Mouse (Mus musculus) hindbrain, embryonic 13.5 days (tissue): ENCODE data around the gene Dnajb11. TPM values are rescaled to one million over a fixed set of nuclear protein-coding genes. Genes with fewer than 3 reads are reported as not detected.

Source experiments
- ATAC-seq: fragments of 200-750 bp; cut with Nextera tagmentation; 2 replicates; pipeline ENCODE4 v1.8.0; 2017; ENCODE audit warnings: moderate TSS enrichment; ENCODE audit not compliant: low FRiP score
- H3K27ac ChIP-seq: fragments of 300-500 bp; sonication (generic); 2 replicates; pipeline ENCODE4 v1.5.1; 2015; ENCODE audit warnings: inconsistent platforms, mild to moderate bottlenecking, moderate library complexity
- H3K27me3 ChIP-seq: fragments of 300-500 bp; sonication (generic); 2 replicates; pipeline ENCODE4 v1.6.1; 2015; ENCODE audit warnings: mild to moderate bottlenecking, inconsistent platforms
- H3K36me3 ChIP-seq: fragments of 300-500 bp; sonication (generic); 2 replicates; pipeline ENCODE4 v1.6.1; 2015; ENCODE audit warnings: mild to moderate bottlenecking, inconsistent platforms
- H3K4me1 ChIP-seq: fragments of 300-500 bp; sonication (generic); replicated peaks from 2 replicates; pipeline ENCODE4 v1.6.1; 2015; ENCODE audit warnings: inconsistent platforms
- H3K4me2 ChIP-seq: fragments of 300-500 bp; sonication (generic); 2 replicates; pipeline ENCODE4 v1.6.1; 2015; ENCODE audit warnings: inconsistent platforms, mild to moderate bottlenecking, moderate library complexity
- H3K4me3 ChIP-seq: fragments of 300-500 bp; sonication (generic); 2 replicates; pipeline ENCODE4 v1.5.1; 2015; ENCODE audit warnings: mild to moderate bottlenecking, inconsistent platforms
- H3K9ac ChIP-seq: fragments of 300-500 bp; sonication (generic); 2 replicates; pipeline ENCODE4 v1.6.1; 2015; ENCODE audit warnings: mild to moderate bottlenecking, inconsistent platforms
- H3K9me3 ChIP-seq: fragments of 300-500 bp; sonication (generic); 2 replicates; pipeline ENCODE4 v1.6.1; 2016; ENCODE audit warnings: inconsistent platforms
- WGBS: fragments of 180-500 bp; shearing (Covaris S2); methylation state at CpG from one replicate; pipeline ENCODE4 v1.1.7; 2015; 5-methylcytosine and 5-hydroxymethylcytosine counted together
- polyA plus RNA-seq: library from polyadenylated mRNA; unstranded; fragments of >200 nt; fragmentation: Nextera tagmentation; extraction: Ambion mirVana; gene quantifications from 2 replicates; pipeline ENCODE4 v1.2.1, GENCODE M21; 2015

Gene Dnajb11
- polyA plus RNA-seq, 1 experiment from 2014 or later: 101 TPM

DNA sequence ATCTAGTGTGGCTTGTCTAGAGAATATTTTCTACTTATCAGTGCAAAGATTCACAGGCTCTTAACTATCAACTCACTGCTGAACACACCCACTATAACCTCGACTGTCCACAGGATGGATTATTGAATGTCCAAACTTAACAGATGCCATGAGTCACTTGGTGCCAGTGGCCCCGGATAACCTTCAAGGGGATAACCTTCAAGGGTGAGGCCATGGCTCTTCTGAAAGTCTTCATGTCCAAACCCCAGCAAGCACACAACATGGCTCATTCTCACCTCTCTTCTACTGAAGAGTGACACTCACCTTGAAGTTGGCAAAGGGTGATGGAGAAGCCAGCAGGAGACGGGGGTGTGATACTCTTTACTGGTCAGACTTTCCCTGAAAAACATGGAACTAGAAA lies 29.1 kb downstream of the Dnajb11 start:
- WGBS: 78% methylated on average over 3 of the region's 3 CpGs
- H3K36me3 ChIP-seq: no peaks in the 10 kb centered on the region
- H3K4me2 ChIP-seq: no peak overlapping the region
- H3K9ac ChIP-seq: no peak overlapping the region
- no peak overlapping the region for H3K4me3 ChIP-seq
- H3K27ac ChIP-seq: no peak overlapping the region
- H3K9me3 ChIP-seq: no peaks in the 10 kb centered on the region
- H3K4me1 ChIP-seq: no peaks in the 10 kb centered on the region
- no peaks in the 10 kb centered on the region for H3K27me3 ChIP-seq
- no peak for ATAC-seq

DNA sequence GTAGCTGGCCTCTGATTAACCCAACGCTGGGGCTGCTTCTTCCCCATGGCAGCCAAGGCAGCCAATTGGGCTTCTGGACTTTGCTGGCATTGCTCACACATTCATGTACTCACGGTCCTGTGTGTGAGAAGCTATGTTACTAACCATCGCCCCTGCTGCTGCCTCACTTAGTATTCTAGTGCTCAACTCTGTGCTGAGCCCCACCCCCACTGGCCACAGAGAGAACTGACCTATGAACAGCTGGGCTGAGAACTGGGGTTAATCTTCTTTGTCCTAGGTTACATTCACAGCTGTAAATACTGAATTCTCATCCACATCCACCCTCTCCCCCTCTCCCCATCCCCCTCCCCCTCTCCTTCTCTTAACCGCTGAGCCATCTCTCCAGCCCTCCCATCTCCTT lies 31.2 kb downstream of the Dnajb11 start:
- H3K4me3 ChIP-seq: no peak overlapping the region
- no peak overlapping the region for H3K27ac ChIP-seq
- no peaks in the 10 kb centered on the region for H3K36me3 ChIP-seq
- no peak overlapping the region for H3K4me2 ChIP-seq
- no peaks in the 10 kb centered on the region for H3K9me3 ChIP-seq
- H3K9ac ChIP-seq: no peak overlapping the region
- no peaks in the 10 kb centered on the region for H3K27me3 ChIP-seq
- ATAC-seq: no peak
- H3K4me1 ChIP-seq: no peaks in the 10 kb centered on the region
- 50% methylated on average over 4 of the region's 4 CpGs for WGBS

DNA sequence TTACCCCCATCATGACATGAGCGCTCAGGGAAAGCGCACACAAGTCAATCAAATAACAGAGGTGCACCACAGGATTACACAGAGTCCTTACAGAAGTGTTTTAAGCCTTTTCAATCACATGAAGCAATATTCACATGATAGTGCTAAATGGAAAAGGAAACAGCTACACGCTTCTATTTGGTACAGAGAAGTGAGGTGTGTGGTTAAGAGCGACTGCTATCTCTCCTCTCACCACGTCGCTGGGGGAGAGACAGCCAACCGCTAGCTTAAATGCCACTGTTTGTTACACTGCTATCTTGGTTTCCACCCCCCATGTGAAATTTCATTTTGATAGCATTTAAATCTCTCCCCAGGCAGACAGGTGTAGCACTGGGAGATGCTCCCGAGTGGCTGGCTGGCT lies 32.1 kb downstream of the Dnajb11 start:
- Histone ChIP-seq H3K4me2 (no peak overlapping the region), H3K4me3 (no peak overlapping the region), H3K36me3 (no peaks in the 10 kb centered on the region), H3K27ac (no peak overlapping the region), H3K27me3 (no peaks in the 10 kb centered on the region), H3K9me3 (no peaks in the 10 kb centered on the region), H3K9ac (no peak overlapping the region), H3K4me1 (no peaks in the 10 kb centered on the region)
- no peak for ATAC-seq
- WGBS: 95% methylated on average over 8 of the region's 8 CpGs

DNA sequence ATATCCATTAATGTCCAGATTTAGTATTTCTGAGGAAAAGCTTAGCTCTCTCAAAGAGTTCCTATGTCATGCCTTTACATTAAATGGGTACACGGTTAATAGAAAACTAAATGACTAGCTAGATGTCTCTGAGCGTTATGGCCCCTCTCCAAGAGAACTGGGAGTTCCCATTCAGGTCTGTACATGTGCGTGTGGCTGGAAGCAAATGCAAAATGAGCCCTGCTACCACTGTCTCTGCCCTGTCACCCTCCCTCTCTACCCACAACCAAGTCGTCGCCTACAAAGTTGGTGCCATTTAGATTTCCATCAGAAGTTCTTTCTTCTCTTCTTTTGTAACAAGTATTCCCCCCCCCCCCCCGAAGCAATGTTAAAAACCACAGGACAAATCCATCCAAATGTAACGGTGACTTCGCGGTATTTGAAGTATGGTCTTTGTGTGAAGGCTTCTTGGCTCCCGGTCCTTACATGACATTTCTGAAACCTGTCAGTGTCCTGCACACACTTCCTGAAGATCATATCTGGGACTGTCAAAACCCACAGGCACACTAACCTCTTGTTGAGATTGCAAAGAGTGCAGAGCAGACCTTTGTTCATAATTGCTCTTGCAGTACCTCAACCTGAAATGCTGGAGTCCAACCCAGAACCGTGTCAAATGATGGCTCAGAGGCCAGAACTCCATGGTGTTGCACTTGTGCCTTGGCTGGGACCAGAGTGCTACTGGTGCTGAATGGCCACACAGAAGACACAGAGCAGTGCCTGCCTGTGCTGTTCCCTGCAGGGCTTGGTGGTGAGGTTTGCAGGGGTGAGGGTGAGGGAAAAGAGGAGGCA lies 33.3 kb downstream of the Dnajb11 start, which contains the start of gene Ahsg:
Gene Ahsg, plus strand, starts transcription at position 595 of the 828 bp plus-strand sequence.
- H3K27me3 ChIP-seq: no peaks in the 10 kb centered on the region
- no peak within 1 kb of the TSS for H3K9ac ChIP-seq
- ATAC-seq: no peak
- H3K4me2 ChIP-seq: no peak within 1 kb of the TSS
- 83% methylated on average over 11 of the region's 11 CpGs for WGBS
- no peaks in the 10 kb centered on the region for H3K36me3 ChIP-seq
- H3K4me1 ChIP-seq: no peaks in the 10 kb centered on the region
- no peaks in the 10 kb centered on the region for H3K9me3 ChIP-seq
- no peak within 1 kb of the TSS for H3K4me3 ChIP-seq
- H3K27ac ChIP-seq: no peak within 1 kb of the TSS

DNA sequence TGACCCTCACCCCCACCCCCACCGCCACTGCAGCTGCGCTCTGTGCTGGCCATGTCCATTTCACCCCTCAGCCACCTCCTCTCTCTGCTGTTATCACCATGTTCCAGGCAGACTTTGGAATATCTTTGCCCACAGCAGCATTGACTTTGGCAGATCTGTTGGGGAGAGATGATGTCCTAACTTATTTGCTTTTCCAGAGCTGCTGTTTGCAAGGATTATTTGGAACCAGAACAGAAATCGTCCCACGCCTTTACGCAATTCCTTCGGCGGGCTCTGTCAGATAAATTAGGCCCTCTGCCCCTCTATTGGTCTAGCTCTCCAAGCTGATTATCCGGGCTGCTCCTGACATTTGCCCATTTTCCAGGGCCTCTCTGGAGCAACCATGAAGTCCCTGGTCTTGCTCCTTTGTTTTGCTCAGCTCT lies 34.1 kb downstream of the Dnajb11 start:
- Histone ChIP-seq H3K4me1 (no peaks in the 10 kb centered on the region), H3K27me3 (no peaks in the 10 kb centered on the region), H3K4me3 (no peak overlapping the region), H3K36me3 (no peaks in the 10 kb centered on the region), H3K4me2 (no peak overlapping the region), H3K9me3 (no peaks in the 10 kb centered on the region), H3K9ac (no peak overlapping the region), H3K27ac (no peak overlapping the region)
- WGBS: 92% methylated on average over 8 of the region's 8 CpGs
- ATAC-seq: no peak

DNA sequence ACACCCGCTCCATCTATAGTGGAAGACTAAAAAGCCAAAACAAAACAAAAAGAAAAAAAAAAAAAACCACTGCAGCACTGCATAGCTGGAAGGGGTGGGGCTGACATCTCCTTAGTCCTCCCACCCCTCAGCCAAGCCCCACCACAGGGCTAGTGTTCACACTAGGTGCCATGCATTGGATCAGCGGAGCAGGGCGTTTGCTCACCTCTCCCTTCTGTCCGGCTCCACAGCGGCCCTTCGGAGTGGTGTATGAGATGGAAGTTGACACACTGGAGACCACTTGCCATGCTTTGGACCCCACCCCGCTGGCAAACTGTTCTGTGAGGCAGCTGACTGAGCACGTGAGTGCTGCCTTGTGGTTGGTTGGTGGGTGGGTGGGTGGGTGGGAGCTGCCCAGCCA lies 36.5 kb downstream of the Dnajb11 start:
- Histone ChIP-seq H3K27ac (no peak overlapping the region), H3K9me3 (no peaks in the 10 kb centered on the region), H3K27me3 (no peaks in the 10 kb centered on the region), H3K4me3 (no peak overlapping the region), H3K4me2 (no peak overlapping the region), H3K9ac (no peak overlapping the region), H3K4me1 (no peaks in the 10 kb centered on the region), H3K36me3 (no peaks in the 10 kb centered on the region)
- no peak for ATAC-seq
- whole genome bisulfite sequencing: 85% methylated on average over 7 of the region's 8 CpGs

DNA sequence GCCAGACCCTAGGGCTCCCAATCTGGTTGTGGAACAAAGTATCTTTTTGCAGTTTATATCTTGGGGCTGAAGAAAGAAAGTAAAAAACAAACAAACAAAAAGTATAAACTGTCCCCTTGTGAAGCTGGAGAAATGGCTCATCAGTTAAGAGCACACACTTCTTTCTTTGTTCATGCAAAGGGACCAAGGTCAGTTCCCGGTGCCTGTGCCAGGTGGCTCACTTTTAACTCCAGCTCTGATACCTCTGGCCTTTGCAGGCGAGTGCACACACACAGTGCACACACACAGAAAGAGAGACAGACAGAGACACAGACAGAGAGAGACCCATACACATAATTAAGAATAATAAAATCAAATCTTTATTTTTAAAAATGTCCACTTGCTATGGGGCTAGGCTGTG lies 39.0 kb downstream of the Dnajb11 start:
- Histone ChIP-seq H3K27me3 (no peaks in the 10 kb centered on the region), H3K4me3 (no peak overlapping the region), H3K9me3 (no peaks in the 10 kb centered on the region), H3K9ac (no peak overlapping the region), H3K36me3 (no peaks in the 10 kb centered on the region), H3K27ac (no peak overlapping the region), H3K4me1 (0 out of 2 replicates have a peak, but pooled peaks cover 2% of the 10 kb centered on the region), H3K4me2 (no peak overlapping the region)
- ATAC-seq: no peak
- 62% methylated on average over 2 of the region's 2 CpGs for WGBS

DNA sequence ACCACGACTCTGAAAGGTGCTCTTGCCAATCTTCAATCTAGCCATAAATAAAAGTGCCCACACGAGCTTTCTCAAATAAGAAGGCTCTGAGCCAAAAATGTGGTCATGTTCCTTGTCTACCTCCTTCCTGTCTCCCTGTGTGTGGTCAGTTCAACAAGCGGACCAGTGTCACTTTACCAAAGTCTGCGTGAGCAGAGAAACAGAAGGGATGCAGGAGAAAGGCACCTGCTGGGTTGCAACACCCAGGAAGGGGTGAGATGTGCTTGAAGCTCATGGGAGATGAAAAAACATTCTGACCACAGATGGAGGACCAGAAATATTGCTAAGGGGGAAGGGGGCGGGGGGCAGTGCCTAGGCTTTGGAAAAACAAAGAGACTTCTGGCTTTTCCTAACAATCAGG lies 41.7 kb downstream of the Dnajb11 start:
- Histone ChIP-seq H3K4me1 (0 out of 2 replicates have a peak, but pooled peaks cover 2% of the 10 kb centered on the region), H3K27me3 (no peaks in the 10 kb centered on the region), H3K9me3 (no peaks in the 10 kb centered on the region), H3K27ac (no peak overlapping the region), H3K9ac (no peak overlapping the region), H3K4me2 (no peak overlapping the region), H3K4me3 (no peak overlapping the region), H3K36me3 (no peaks in the 10 kb centered on the region)
- no peak for ATAC-seq
- 50% methylated on average over 5 of the region's 5 CpGs for WGBS

DNA sequence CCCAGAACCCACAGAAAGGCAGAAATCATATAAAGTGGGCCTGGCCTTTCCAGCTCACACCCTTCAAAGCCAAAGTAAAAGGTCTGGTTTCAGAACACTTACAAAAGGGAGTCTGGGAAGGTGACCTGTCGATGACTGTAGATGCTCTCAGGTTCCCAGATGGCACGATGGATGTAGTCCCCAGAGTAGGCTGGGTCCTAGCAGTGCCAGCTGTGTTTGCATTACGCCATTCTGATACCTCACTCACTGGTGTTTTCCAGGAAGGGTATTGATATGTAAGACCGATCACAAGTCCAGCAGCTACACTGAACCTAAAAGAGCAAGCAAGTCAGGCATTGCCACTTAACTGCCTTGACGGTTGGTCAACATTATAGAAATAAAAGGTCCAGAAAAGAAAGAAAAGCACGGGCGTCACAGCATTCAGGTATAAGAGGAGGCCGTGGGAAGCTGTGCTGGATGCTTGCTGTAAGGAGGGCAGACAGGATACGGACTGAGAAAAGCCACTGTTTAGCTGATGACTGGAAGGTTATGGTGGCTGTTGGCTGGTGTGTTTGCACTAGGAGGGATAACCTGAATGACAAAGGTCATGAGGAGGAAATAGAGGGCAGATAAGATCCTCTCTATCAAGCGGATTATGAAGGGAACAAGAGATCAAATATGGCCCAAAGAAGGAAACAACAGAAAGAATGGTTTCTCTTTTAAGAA lies 42.4 kb downstream of the Dnajb11 start:
- no peaks in the 10 kb centered on the region for H3K36me3 ChIP-seq
- no peak overlapping the region for H3K9ac ChIP-seq
- H3K27ac ChIP-seq: no peak overlapping the region
- ATAC-seq: no peak
- no peaks in the 10 kb centered on the region for H3K9me3 ChIP-seq
- H3K4me1 ChIP-seq: 0 out of 2 replicates have a peak, but pooled peaks cover 2% of the 10 kb centered on the region
- no peak overlapping the region for H3K4me2 ChIP-seq
- H3K4me3 ChIP-seq: no peak overlapping the region
- 87% methylated on average over 10 of the region's 10 CpGs for WGBS
- no peaks in the 10 kb centered on the region for H3K27me3 ChIP-seq

DNA sequence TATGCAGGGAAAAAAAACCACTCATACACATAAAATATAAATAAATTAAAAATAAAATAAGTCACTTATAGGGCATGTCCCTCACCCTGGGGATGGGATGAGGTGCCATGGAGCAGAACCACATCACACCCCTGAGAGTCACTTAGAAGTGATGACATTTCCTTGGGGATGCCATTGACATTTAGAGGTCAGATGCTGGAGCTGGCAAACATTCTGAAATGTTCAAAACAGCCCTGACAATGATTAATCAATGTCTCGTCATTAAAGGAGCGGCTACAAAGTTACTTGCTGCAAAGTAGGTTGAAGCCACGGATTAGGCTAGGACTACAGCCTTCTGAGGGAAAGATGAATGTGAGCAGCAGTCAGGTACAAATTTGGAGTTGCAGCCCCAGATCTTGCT lies 43.7 kb downstream of the Dnajb11 start:
- no peaks in the 10 kb centered on the region for H3K27me3 ChIP-seq
- H3K27ac ChIP-seq: no peak overlapping the region
- no peak overlapping the region for H3K4me3 ChIP-seq
- H3K36me3 ChIP-seq: no peaks in the 10 kb centered on the region
- H3K4me1 ChIP-seq: 0 out of 2 replicates have a peak, but pooled peaks cover 2% of the 10 kb centered on the region
- no peak overlapping the region for H3K9ac ChIP-seq
- no peaks in the 10 kb centered on the region for H3K9me3 ChIP-seq
- 80% methylated on average over 3 of the region's 3 CpGs for WGBS
- no peak for ATAC-seq
- H3K4me2 ChIP-seq: no peak overlapping the region

DNA sequence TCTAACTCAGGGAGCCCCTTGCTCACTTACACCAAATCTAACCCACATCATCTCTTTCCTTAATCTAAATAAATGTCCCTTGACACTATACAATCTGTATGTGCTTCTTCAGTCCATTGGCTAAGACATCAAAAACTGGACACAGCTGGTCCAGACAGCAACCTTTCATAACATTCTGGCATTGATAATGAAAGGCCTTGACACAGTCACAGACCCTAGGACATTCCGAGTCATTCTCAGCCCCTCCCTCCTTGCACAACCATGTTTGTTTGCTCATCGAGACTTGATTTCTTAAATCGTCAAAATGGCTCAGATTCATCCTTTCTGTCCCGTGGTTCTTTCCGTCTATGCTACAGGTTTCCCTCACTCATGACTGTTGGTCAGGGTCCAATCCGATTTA lies 51.6 kb downstream of the Dnajb11 start:
- H3K4me1 ChIP-seq: no peaks in the 10 kb centered on the region
- H3K4me2 ChIP-seq: no peak overlapping the region
- no peak overlapping the region for H3K27ac ChIP-seq
- 90% methylated on average over 6 of the region's 6 CpGs for WGBS
- ATAC-seq: no peak
- H3K9ac ChIP-seq: no peak overlapping the region
- no peaks in the 10 kb centered on the region for H3K9me3 ChIP-seq
- no peaks in the 10 kb centered on the region for H3K36me3 ChIP-seq
- no peaks in the 10 kb centered on the region for H3K27me3 ChIP-seq
- no peak overlapping the region for H3K4me3 ChIP-seq

DNA sequence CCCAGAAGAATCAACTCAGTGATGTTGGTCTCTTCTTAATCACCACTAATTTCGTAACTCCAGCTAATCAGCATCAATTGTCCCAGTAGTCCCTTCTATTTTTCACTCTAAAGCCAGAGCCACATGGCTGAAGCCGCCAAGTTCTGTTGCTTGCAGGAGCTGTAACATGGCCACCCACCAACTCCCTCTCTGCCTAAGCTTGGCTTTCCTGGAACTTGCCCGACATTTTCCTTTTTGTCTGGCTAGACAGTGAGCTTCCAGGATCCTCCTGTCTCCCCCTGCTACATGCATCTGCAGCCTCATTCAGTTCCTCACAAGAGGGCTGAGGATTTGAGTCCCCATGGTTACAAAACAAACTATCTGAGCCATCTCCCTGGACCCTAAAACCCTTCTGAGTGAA lies 54.3 kb downstream of the Dnajb11 start:
- Histone ChIP-seq H3K9ac (no peak overlapping the region), H3K4me2 (no peak overlapping the region), H3K4me3 (no peak overlapping the region), H3K27me3 (no peaks in the 10 kb centered on the region), H3K4me1 (no peaks in the 10 kb centered on the region), H3K36me3 (no peaks in the 10 kb centered on the region), H3K27ac (no peak overlapping the region), H3K9me3 (no peaks in the 10 kb centered on the region)
- no peak for ATAC-seq
- WGBS: 81% methylated on average over 3 of the region's 3 CpGs

DNA sequence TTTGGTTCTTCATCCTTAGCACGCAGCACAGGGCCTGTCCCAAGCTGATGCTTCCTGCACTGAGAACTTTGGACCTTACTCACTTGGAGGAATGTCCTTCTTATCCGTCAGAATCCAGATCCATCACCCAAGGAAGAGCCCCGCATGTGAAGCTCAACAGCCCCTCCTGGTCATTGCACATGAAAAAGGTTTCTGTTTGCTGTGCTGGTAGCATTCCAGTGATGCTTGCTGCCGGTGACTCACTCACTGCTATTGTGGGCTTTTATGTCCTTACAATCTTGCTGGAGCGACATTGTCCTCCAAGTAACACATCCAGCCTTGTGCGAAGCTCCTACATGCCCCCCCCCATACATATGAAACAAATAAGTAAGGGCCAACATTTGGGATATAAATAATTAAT lies 55.2 kb downstream of the Dnajb11 start:
- no peak overlapping the region for H3K4me2 ChIP-seq
- WGBS: 83% methylated on average over 6 of the region's 6 CpGs
- no peak for ATAC-seq

More for the DNA sequence above, 55.2 kb downstream of the Dnajb11 start:
- Histone ChIP-seq H3K27me3 (no peaks in the 10 kb centered on the region), H3K27ac (no peak overlapping the region), H3K9me3 (no peaks in the 10 kb centered on the region), H3K9ac (no peak overlapping the region), H3K4me1 (no peaks in the 10 kb centered on the region), H3K4me3 (no peak overlapping the region), H3K36me3 (no peaks in the 10 kb centered on the region)
